Mouse (Mus musculus) heart, embryonic 16.5 days (tissue): ENCODE measurements around the gene Aebp1. TPM values are rescaled to one million over a fixed set of nuclear protein-coding genes. Genes with fewer than 3 reads are reported as not detected.

Experiments used
- ATAC-seq: fragments of 200-750 bp; cut with Nextera tagmentation; replicated peaks from 2 replicates; pipeline ENCODE4 v1.8.0; 2017; ENCODE audit warnings: moderate number of reproducible peaks; ENCODE audit not compliant: insufficient read depth, low FRiP score; ENCODE audit errors: extremely low read depth
- H3K27ac ChIP-seq: fragments of 300-500 bp; sonication (generic); 2 replicates; pipeline ENCODE4 v1.5.1; 2014; ENCODE audit warnings: mild to moderate bottlenecking, low read length, control low read depth, moderate library complexity
- H3K27me3 ChIP-seq: fragments of 300-500 bp; sonication (generic); 2 replicates; pipeline ENCODE4 v1.6.1; 2014; ENCODE audit warnings: low read length, mixed read lengths; ENCODE audit not compliant: control insufficient read depth, insufficient read depth
- H3K36me3 ChIP-seq: fragments of 300-500 bp; sonication (generic); 2 replicates; pipeline ENCODE4 v1.6.1; 2014; ENCODE audit not compliant: control insufficient read depth, insufficient read depth
- H3K4me1 ChIP-seq: fragments of 300-500 bp; sonication (generic); 2 replicates; pipeline ENCODE4 v1.6.1; 2014; ENCODE audit warnings: low read length, mixed read lengths; ENCODE audit not compliant: control insufficient read depth, insufficient read depth
- H3K4me2 ChIP-seq: fragments of 300-500 bp; sonication (generic); 2 replicates; pipeline ENCODE4 v1.6.1; 2014; ENCODE audit warnings: low read depth, mild to moderate bottlenecking, control low read depth, low read length
- H3K4me3 ChIP-seq: fragments of 300-500 bp; sonication (generic); 2 replicates; pipeline ENCODE4 v1.5.1; 2014; ENCODE audit warnings: mild to moderate bottlenecking, control low read depth, low read length
- H3K9ac ChIP-seq: fragments of 300-500 bp; sonication (generic); 2 replicates; pipeline ENCODE4 v1.6.1; 2014; ENCODE audit warnings: low read length, control low read depth
- H3K9me3 ChIP-seq: fragments of 300-500 bp; sonication (generic); replicated peaks from 2 replicates; pipeline ENCODE4 v1.6.1; 2016; ENCODE audit warnings: low read length; ENCODE audit not compliant: control insufficient read depth
- WGBS: fragments of 180-500 bp; shearing (Covaris S2); extraction: QIAGEN DNeasy Blood & Tissue Kit; methylation state at CpG from one replicate; pipeline ENCODE4 v1.1.7; 2014; 5-methylcytosine and 5-hydroxymethylcytosine counted together
- polyA plus RNA-seq: library from polyadenylated mRNA; unstranded; fragments of >200 nt; fragmentation: Nextera tagmentation; extraction: Ambion mirVana; gene quantifications from 2 replicates; pipeline ENCODE4 v1.2.1, GENCODE M21; 2015

The Aebp1 gene
- polyA plus RNA-seq, 1 experiment from 2014 or later = 35.7 TPM

DNA sequence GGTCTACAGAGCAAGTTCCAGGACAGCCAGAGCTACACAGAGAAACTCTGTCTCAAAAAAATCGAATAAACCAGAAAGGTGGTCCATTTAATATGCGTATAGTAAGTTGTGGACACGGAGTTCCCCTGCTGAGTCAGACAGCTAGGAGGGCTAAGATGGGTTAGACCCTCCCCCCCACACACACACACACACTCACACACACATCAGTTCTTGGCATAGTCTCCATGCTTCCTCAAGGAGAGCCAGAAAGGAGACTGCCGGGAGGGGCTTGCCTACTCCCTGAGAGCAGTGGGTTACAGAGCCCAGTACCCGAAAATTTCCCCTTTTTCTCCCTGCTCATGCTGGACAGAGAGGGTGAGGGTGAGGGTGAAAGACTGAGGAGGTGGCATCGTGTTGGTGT lies 1.1 kb upstream of the Aebp1 start:
- no peak for ATAC-seq
- H3K9ac ChIP-seq = no peak overlapping the region
- H3K4me2 ChIP-seq = no peak overlapping the region
- WGBS = 59% methylated on average over 6 of the region's 6 CpGs
- 0 out of 2 replicates have a peak, but pooled peaks cover 4% of the 10 kb centered on the region for H3K36me3 ChIP-seq
- peaks cover 14% of the 10 kb centered on the region for H3K4me1 ChIP-seq
- peaks cover 3% of the 10 kb centered on the region; the same call in 1 of the 2 replicates for H3K9me3 ChIP-seq
- H3K4me3 ChIP-seq = no peak overlapping the region
- H3K27ac ChIP-seq = no peak overlapping the region
- peaks cover 3% of the 10 kb centered on the region; the same call in 1 of the 2 replicates for H3K27me3 ChIP-seq

DNA sequence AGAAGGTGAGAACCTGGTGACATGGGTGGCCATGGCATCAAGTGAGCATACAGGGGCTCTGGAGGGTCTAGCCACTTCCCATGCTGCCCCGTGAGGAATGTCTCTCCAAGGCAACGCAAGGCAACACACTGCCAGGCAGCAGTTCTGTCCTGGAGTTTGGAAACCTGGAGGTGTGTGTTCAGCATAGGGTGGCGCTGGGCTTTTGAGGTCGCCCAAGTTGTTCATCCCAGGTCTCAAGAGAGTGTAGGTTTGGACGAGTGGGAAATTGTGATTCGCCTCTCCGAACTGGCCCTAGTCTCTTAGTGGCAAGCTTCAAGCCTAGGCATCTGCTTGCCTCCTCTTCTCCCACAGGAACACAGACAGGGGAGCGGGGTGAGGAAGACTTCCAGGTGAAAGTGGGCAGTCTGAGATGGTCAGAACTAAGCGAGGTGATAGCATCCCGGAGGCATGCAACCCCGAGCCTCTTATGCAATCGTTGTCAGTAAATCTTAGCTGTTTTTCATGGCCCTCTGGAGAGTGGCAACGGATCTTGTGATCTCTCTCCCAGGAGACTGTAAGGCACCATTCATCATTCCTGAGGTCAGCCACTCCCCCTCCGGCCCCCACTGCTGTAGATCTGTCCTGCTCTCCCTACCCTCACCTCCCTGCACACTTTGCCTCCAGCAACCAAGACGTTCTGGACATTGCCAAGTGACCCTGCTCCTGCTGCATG lies 803 bp downstream of the Aebp1 start:
- peak overlapping the region; percentile 61 for H3K4me3 ChIP-seq
- peaks cover 3% of the 10 kb centered on the region; the same call in 1 of the 2 replicates for H3K27me3 ChIP-seq
- H3K4me1 ChIP-seq = peaks cover 4% of the 10 kb centered on the region; the same call in 1 of the 2 replicates
- peaks cover 3% of the 10 kb centered on the region; the same call in 1 of the 2 replicates for H3K9me3 ChIP-seq
- H3K27ac ChIP-seq = no peak overlapping the region
- H3K9ac ChIP-seq = peak overlapping the region; percentile 73
- H3K36me3 ChIP-seq = 0 out of 2 replicates have a peak, but pooled peaks cover 4% of the 10 kb centered on the region
- H3K4me2 ChIP-seq = peak overlapping the region; percentile 87
- 19% methylated on average over 15 of the region's 15 CpGs for WGBS
- ATAC-seq = no peak

DNA sequence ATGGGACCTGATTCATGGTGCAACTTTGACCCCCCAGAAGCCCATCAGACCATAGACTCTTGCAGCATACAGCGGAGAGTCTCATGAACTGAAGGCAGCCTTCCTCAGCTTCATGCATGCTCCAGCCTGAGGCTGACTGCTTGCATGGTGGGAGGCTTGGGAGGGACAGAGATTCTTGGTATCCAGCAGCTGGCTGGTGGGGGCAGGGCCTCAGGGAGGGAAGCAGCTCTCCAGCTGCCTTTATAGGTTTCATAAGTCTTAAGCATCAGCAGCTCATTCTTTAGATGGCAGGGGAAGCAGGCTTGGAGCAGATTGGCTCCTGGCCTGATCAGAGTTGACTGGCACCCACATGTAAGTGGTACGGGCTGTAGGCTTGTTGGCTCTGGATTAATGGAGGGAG lies 5.4 kb downstream of the Aebp1 start:
- H3K36me3 ChIP-seq = peaks cover 20% of the 10 kb centered on the region
- no peak overlapping the region for H3K4me3 ChIP-seq
- H3K9me3 ChIP-seq = no peaks in the 10 kb centered on the region
- ATAC-seq = no peak
- H3K9ac ChIP-seq = no peak overlapping the region
- no peak overlapping the region for H3K4me2 ChIP-seq
- H3K27me3 ChIP-seq = no peaks in the 10 kb centered on the region; the same call in 1 of the 2 replicates
- no peak overlapping the region for H3K27ac ChIP-seq
- no peaks in the 10 kb centered on the region for H3K4me1 ChIP-seq
- 78% methylated on average over 2 of the region's 2 CpGs for WGBS

DNA sequence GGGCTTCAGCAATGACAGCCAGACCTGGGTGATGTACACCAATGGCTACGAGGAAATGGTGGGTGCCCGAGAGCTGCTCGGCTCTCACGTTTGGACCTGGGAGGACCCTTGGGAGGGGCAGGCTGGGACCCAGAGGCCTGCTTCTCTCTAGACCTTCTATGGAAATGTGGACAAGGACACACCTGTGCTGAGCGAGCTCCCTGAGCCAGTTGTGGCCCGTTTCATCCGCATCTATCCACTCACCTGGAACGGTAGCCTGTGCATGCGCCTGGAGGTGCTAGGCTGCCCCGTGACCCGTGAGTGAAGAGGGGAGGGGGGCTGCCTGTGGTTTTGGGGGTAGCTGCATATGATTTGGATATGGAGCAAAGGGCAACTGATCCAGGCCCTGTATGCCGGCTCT lies 6.6 kb downstream of the Aebp1 start:
- no peak overlapping the region for H3K4me2 ChIP-seq
- H3K9me3 ChIP-seq = no peaks in the 10 kb centered on the region
- H3K4me3 ChIP-seq = no peak overlapping the region
- H3K27me3 ChIP-seq = no peaks in the 10 kb centered on the region; the same call in 1 of the 2 replicates
- H3K9ac ChIP-seq = no peak overlapping the region
- WGBS = 89% methylated on average over 12 of the region's 12 CpGs
- H3K27ac ChIP-seq = no peak overlapping the region
- peaks cover 29% of the 10 kb centered on the region for H3K36me3 ChIP-seq
- H3K4me1 ChIP-seq = no peaks in the 10 kb centered on the region
- no peak for ATAC-seq

DNA sequence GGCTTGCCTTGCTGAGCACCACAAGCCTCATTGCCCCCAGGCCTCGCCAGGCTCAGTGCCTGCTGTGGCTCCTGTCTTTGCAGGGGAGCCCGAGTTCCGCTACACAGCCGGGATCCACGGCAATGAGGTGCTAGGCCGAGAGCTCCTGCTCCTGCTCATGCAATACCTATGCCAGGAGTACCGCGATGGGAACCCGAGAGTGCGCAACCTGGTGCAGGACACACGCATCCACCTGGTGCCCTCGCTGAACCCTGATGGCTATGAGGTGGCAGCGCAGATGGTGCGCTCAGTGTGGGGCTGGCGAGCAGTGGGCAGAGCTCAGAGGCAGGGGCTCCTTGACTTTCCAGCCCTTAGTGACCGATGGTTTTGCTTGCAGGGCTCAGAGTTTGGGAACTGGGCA lies 7.6 kb downstream of the Aebp1 start:
- Histone ChIP-seq H3K9me3 (no peaks in the 10 kb centered on the region), H3K4me3 (no peak overlapping the region), H3K27ac (no peak overlapping the region), H3K4me2 (no peak overlapping the region), H3K9ac (no peak overlapping the region), H3K4me1 (no peaks in the 10 kb centered on the region), H3K36me3 (peaks cover 39% of the 10 kb centered on the region), H3K27me3 (no peaks in the 10 kb centered on the region)
- no peak for ATAC-seq
- WGBS = 91% methylated on average over 16 of the region's 16 CpGs

DNA sequence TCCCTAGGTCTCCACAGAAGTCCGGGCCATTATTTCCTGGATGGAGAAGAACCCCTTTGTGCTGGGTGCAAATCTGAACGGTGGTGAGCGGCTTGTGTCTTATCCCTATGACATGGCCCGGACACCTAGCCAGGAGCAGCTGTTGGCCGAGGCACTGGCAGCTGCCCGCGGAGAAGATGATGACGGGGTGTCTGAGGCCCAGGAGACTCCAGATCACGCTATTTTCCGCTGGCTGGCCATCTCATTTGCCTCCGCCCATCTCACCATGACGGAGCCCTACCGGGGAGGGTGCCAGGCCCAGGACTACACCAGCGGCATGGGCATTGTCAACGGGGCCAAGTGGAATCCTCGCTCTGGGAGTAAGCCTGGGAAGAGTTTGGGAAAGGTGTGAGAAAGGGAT lies 8.3 kb downstream of the Aebp1 start:
- H3K4me3 ChIP-seq = no peak overlapping the region
- ATAC-seq = no peak
- no peak overlapping the region for H3K4me2 ChIP-seq
- no peaks in the 10 kb centered on the region for H3K4me1 ChIP-seq
- H3K36me3 ChIP-seq = peaks cover 43% of the 10 kb centered on the region
- H3K27me3 ChIP-seq = no peaks in the 10 kb centered on the region
- no peak overlapping the region for H3K27ac ChIP-seq
- H3K9ac ChIP-seq = no peak overlapping the region
- 83% methylated on average over 16 of the region's 16 CpGs for WGBS
- no peaks in the 10 kb centered on the region for H3K9me3 ChIP-seq

DNA sequence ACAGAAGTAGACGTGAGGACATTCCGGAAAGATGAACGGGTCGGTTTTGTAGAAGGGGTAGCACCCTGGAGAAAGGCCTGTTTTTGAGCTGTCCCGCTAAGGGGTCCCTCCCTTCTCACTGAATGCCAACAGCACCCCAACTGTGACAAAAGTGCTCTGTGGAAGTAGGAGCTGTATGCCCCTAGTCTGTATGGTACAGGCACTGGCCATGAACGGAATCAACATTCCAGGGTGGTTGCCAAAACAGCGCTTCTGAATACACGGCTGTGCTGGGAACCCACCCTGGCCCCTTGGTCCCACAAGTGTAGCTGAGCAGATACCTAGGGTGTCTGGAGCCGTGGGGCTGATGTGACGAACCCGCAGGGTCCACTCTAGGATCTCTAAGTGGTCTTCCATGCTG lies 11.0 kb downstream of the Aebp1 start:
- peaks cover 12% of the 10 kb centered on the region for H3K4me1 ChIP-seq
- no peak overlapping the region for H3K27ac ChIP-seq
- H3K9ac ChIP-seq = no peak overlapping the region
- H3K36me3 ChIP-seq = peaks cover 46% of the 10 kb centered on the region
- 91% methylated on average over 11 of the region's 11 CpGs for WGBS
- no peaks in the 10 kb centered on the region for H3K9me3 ChIP-seq
- no peaks in the 10 kb centered on the region for H3K27me3 ChIP-seq
- no peak for ATAC-seq
- H3K4me3 ChIP-seq = no peak overlapping the region
- H3K4me2 ChIP-seq = no peak overlapping the region

DNA sequence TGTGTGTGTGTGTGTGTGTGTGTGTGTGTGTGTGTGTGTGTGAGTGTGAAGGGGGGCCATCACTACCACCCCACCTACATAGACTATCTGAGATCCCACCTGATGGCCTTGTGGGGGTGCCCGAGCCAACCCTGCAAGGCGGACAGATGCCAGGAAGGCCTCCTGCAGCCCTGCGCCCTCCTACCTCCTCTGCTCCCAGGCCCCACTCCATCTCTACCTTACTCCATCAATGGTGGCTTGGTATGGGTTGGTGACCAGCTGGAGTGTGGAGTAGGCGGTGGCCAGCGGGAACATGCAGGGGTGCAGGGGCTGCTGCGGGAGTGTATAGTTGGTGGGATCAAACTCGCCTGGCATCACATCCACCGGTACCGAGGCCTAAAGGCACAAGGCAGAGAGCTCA lies 11.4 kb downstream of the Aebp1 start:
- Histone ChIP-seq H3K4me2 (no peak overlapping the region), H3K9ac (no peak overlapping the region), H3K27me3 (no peaks in the 10 kb centered on the region), H3K36me3 (peaks cover 46% of the 10 kb centered on the region), H3K4me3 (no peak overlapping the region), H3K9me3 (no peaks in the 10 kb centered on the region), H3K4me1 (peaks cover 12% of the 10 kb centered on the region), H3K27ac (no peak overlapping the region)
- ATAC-seq = no peak
- WGBS = 96% methylated on average over 9 of the region's 9 CpGs

DNA sequence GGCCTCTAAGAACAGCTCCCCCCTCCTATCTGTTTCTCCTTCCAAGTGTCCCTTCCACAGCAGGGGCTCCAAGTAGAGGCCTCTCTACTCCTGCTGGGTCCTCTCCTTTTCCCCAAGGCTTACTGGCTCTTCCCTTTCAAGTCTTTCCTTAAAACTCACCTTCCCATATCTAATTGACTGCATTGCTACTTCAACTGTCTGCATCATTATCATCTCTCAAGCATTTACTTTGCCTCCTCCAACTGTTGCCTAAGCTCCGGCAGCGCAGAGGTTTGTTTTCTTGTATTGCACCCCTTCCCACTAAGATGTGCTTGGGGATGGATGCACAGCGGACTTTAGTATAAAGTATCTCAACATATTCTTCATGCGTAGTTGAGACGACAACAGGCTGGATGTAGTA lies 15.7 kb downstream of the Aebp1 start:
- Histone ChIP-seq H3K27me3 (no peaks in the 10 kb centered on the region), H3K4me1 (peaks cover 16% of the 10 kb centered on the region), H3K4me2 (peak overlapping the region; percentile 69), H3K36me3 (peaks cover 28% of the 10 kb centered on the region), H3K27ac (no peak overlapping the region), H3K9me3 (no peaks in the 10 kb centered on the region; the same call in 1 of the 2 replicates), H3K4me3 (peak overlapping the region; percentile 85), H3K9ac (peak overlapping the region; percentile 82)
- 2% methylated on average over 5 of the region's 5 CpGs for WGBS
- no peak for ATAC-seq
